Comparison of ENCODE assay signal across 8 mouse cellular contexts in genomic region chr2:91526294-91527146, GRCm38 (mm10). TPM values are rescaled to one million over a fixed set of nuclear protein-coding genes. Genes with fewer than 3 reads are reported as not detected.
A peak's percentile ranks its signal among the peaks of the same experiment; 100 is the strongest.
DNase-seq lines count a peak whose midpoint lies in the region; ATAC-seq and TF ChIP-seq lines count a peak whose summit lies in the region.

Ckap5 (plus strand) TSS chr2:91526762.

- no peaks in the 10 kb centered on the region for H3K36me3 ChIP-seq in embryonic facial prominence, embryonic 15.5 days
- peaks cover 10% of the 10 kb centered on the region; the same call in 1 of the 2 replicates for H3K36me3 ChIP-seq in limb, embryonic 14.5 days (ENCODE audit: control insufficient read depth, insufficient read depth, low read length)
- H3K36me3 ChIP-seq in midbrain, postnatal 0 days (ENCODE audit: insufficient read depth, low read length): no peaks in the 10 kb centered on the region

- H3K4me1 ChIP-seq in bone marrow, adult 2 months (ENCODE audit: control insufficient read depth, insufficient read depth, low read length): no peaks in the 10 kb centered on the region; the same call in 1 of the 2 replicates
- H3K4me1 ChIP-seq in embryonic facial prominence, embryonic 15.5 days: peaks cover 6% of the 10 kb centered on the region
- no peaks in the 10 kb centered on the region for H3K4me1 ChIP-seq in limb, embryonic 14.5 days (ENCODE audit: control insufficient read depth, insufficient read depth, low read length)
- H3K4me1 ChIP-seq in midbrain, postnatal 0 days (ENCODE audit: insufficient read depth, low read length): no peaks in the 10 kb centered on the region

- WGBS in bone marrow, adult 2 months: under 1% methylated on average over 64 of the region's 64 CpGs
- under 1% methylated on average over 64 of the region's 64 CpGs for WGBS in embryonic facial prominence, embryonic 15.5 days
- WGBS in limb, embryonic 14.5 days: under 1% methylated on average over 64 of the region's 64 CpGs
- WGBS in midbrain, postnatal 0 days: under 1% methylated on average over 58 of the region's 64 CpGs

- H3K9ac ChIP-seq in embryonic facial prominence, embryonic 15.5 days: peak within 1 kb of the TSS; percentile 94
- peak within 1 kb of the TSS; percentile 97 for H3K9ac ChIP-seq in limb, embryonic 14.5 days (ENCODE audit: low read depth, low read length, severe bottlenecking)
- peak within 1 kb of the TSS; percentile 99 for H3K9ac ChIP-seq in midbrain, postnatal 0 days (replicated peaks; ENCODE audit: low read length, poor library complexity, severe bottlenecking)

- H3K9me3 ChIP-seq in embryonic facial prominence, embryonic 15.5 days (replicated peaks): no peaks in the 10 kb centered on the region
- H3K9me3 ChIP-seq in limb, embryonic 14.5 days (ENCODE audit: control insufficient read depth, low read length): no peaks in the 10 kb centered on the region
- H3K9me3 ChIP-seq in midbrain, postnatal 0 days (ENCODE audit: low read length): no peaks in the 10 kb centered on the region

- TF ChIP-seq POLR2A in bone marrow, adult 2 months (IDR thresholded peaks at IDR 0.05; ENCODE audit: borderline replicate concordance, control insufficient read depth, low read depth, low read length): peak; percentile 58; the same call in 1 of the 2 replicates
- TF ChIP-seq POLR2A in limb, embryonic 14.5 days (IDR thresholded peaks at IDR 0.05; ENCODE audit: borderline replicate concordance, extremely low read depth, insufficient read depth, insufficient read length): no peak

- DNase-seq in 416B (ENCODE audit: low read depth): peak; percentile 94
- peak; percentile 90 for DNase-seq in heart, adult 8-10 months (ENCODE audit: low spot score)
- peak; percentile 94 for DNase-seq in kidney, adult 9 months
- peak; percentile 93 for DNase-seq in limb, embryonic 14.5 days (ENCODE audit: low spot score)
- peak; percentile 97 for DNase-seq in midbrain, postnatal 0 days (ENCODE audit: low spot score)
- DNase-seq in spleen, postnatal 14 days (ENCODE audit: low spot score in 2 of 2): peak; percentile 82 to 83

- H3K27me3 ChIP-seq in embryonic facial prominence, embryonic 15.5 days: no peaks in the 10 kb centered on the region
- no peaks in the 10 kb centered on the region for H3K27me3 ChIP-seq in limb, embryonic 14.5 days (ENCODE audit: control insufficient read depth, insufficient read depth, low read length)
- H3K27me3 ChIP-seq in midbrain, postnatal 0 days (ENCODE audit: insufficient read depth, low read length): no peaks in the 10 kb centered on the region

- H3K27ac ChIP-seq in bone marrow, adult 2 months (ENCODE audit: control insufficient read depth, insufficient read depth, low read depth, low read length, poor library complexity): peak within 1 kb of the TSS; percentile 74
- H3K27ac ChIP-seq in embryonic facial prominence, embryonic 15.5 days (replicated peaks): peak within 1 kb of the TSS; percentile 80
- H3K27ac ChIP-seq in limb, embryonic 14.5 days (replicated peaks; ENCODE audit: low read depth, low read length): peak within 1 kb of the TSS; percentile 82
- H3K27ac ChIP-seq in midbrain, postnatal 0 days (ENCODE audit: low read depth, low read length): peak within 1 kb of the TSS; percentile 93

- peak within 1 kb of the TSS; percentile 62 for H3K4me2 ChIP-seq in embryonic facial prominence, embryonic 15.5 days (replicated peaks)
- peak within 1 kb of the TSS; percentile 61 for H3K4me2 ChIP-seq in limb, embryonic 14.5 days (replicated peaks; ENCODE audit: low read depth, low read length, severe bottlenecking)
- peak within 1 kb of the TSS; percentile 62 for H3K4me2 ChIP-seq in midbrain, postnatal 0 days (ENCODE audit: low read depth, low read length, poor library complexity, severe bottlenecking)

- peak; percentile 96 for ATAC-seq in embryonic facial prominence, embryonic 15.5 days (ENCODE audit: insufficient number of reproducible peaks, low FRiP score, low TSS enrichment, low read depth)
- ATAC-seq in limb, embryonic 14.5 days (ENCODE audit: low FRiP score, low read depth): peak; percentile 99
- peak; percentile 98 for ATAC-seq in midbrain, postnatal 0 days (ENCODE audit: low FRiP score)

- no peak for TF ChIP-seq CTCF in bone marrow, adult 2 months (IDR thresholded peaks at IDR 0.05; ENCODE audit: control insufficient read depth, insufficient read depth, low read length)
- peak; percentile 61 for TF ChIP-seq CTCF in midbrain, postnatal 0 days (IDR thresholded peaks at IDR 0.05)

- peak within 1 kb of the TSS; percentile 87 for H3K4me3 ChIP-seq in bone marrow, adult 2 months (replicated peaks; ENCODE audit: control insufficient read depth, low read depth, low read length)
- peak within 1 kb of the TSS; percentile 96 for H3K4me3 ChIP-seq in embryonic facial prominence, embryonic 15.5 days (replicated peaks)
- H3K4me3 ChIP-seq in limb, embryonic 14.5 days (replicated peaks; ENCODE audit: low read length): peak within 1 kb of the TSS; percentile 97
- H3K4me3 ChIP-seq in midbrain, postnatal 0 days (ENCODE audit: low read depth, low read length): peak within 1 kb of the TSS; percentile 95

RNA-seq across cellular contexts. Expression of gene Ckap5, which starts in this region (rescaled TPM):
- polyA plus RNA-seq in bone marrow, adult 2 months (2011; ENCODE audit: insufficient read depth, insufficient read length, low replicate concordance, missing spikeins): 23.2 and 30.8 TPM in 2 replicates
- polyA plus RNA-seq in embryonic facial prominence, embryonic 15.5 days (2015; fragmentation: Nextera tagmentation; extraction: Ambion mirVana): 60.7 and 76.0 TPM in 2 replicates
- total RNA-seq in heart, adult 8-10 months (2022): 10 to 100 TPM; 44.4 to 51.3 (median 46.8) TPM
- 41.8 and 57.8 TPM in 2 replicates for polyA plus RNA-seq in limb, embryonic 14.5 days (2012; rRNA removed)
- polyA plus RNA-seq in limb, embryonic 14.5 days (2014; fragmentation: Nextera tagmentation; extraction: Ambion mirVana): 68.7 and 77.7 TPM in 2 replicates
- 130 and 135 TPM in 2 replicates for total RNA-seq in midbrain, postnatal 0 days (2014; rRNA removed)
- polyA plus RNA-seq in midbrain, postnatal 0 days (2015; fragmentation: Nextera tagmentation; extraction: Ambion mirVana): 85.8 and 101 TPM in 2 replicates

Comparison
In these comparisons a context has a peak if more than half of its experiments do, and no peak if none do; other contexts are left out.
1. Peak in every context shown above with its lines: DNase-seq, ATAC-seq, H3K4me3 ChIP-seq and H3K27ac ChIP-seq.